Mouse (Mus musculus): ENCODE data around the gene Coro6. TPM values are rescaled to one million over a fixed set of nuclear protein-coding genes. Genes with fewer than 3 reads are reported as not detected.

Coro6 gene
- polyA plus RNA-seq, 1 experiment: 2.7 TPM

DNA sequence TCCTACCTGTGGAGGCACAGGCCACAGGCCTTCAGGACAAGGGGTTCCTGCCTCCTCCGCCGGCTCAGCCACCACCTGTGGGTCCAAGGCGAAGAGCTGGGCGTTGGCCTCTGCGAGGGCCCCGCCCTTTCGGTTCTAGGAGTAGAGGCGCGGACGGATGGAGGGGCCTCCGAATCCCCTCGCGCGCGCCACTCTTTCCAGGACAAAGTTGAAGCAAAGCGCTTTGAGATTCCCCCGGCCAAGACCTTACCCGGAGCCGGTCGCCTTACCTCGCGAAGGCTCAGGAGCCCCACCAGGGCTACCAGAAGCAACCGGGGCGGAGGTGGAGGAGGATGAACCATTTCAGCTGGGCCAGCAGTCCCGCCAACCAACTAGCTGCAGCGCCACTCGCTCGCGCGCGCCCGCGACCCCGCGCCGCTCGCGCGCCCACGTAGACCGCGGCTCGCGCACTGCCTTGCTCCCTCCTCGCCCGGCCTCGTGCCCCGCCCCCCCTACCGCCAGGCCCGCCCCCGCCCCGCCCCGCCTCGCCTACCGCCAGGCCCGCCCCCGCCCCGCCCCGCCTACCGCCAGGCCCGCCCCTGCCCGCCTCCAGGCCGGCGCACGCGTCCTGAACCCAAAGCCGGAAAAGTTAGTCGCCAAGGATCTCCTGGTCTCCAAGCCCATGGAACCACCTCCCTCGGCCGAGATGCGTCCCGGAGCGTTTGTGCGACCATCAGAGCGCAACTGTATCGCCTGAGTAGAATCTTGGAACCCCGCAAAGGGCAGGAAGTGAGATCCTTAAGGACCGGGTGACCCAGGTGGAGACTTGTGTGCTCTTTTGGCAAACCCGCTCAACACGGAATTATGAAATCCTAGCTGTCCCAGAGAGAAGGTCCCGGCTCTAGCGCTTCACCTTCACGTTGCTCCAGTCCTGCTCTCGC lies 50.9 kb downstream of the Coro6 start:
- Histone ChIP-seq H3K27me3 (ENCODE audit: control insufficient read depth, insufficient read depth, low read length) (no peaks in the 10 kb centered on the region), H3K4me3 (ENCODE audit: control insufficient read depth, low read depth, low read length) (peak overlapping the region; percentile 80), H3K36me3 (ENCODE audit: control insufficient read depth, insufficient read depth, low read length) (no peaks in the 10 kb centered on the region), H3K27ac (ENCODE audit: control insufficient read depth, insufficient read depth, low read depth, low read length) (peak overlapping the region; percentile 80), H3K4me1 (ENCODE audit: control insufficient read depth, insufficient read depth, low read length) (peaks cover 37% of the 10 kb centered on the region)
- TF ChIP-seq POLR2A (IDR thresholded peaks at IDR 0.05; ENCODE audit: control insufficient read depth, low read depth, low read length) (peak; percentile 42), CTCF (IDR thresholded peaks at IDR 0.05; ENCODE audit: control insufficient read depth, insufficient read depth, insufficient replicate concordance, low read depth, low read length) (no peak)

DNA sequence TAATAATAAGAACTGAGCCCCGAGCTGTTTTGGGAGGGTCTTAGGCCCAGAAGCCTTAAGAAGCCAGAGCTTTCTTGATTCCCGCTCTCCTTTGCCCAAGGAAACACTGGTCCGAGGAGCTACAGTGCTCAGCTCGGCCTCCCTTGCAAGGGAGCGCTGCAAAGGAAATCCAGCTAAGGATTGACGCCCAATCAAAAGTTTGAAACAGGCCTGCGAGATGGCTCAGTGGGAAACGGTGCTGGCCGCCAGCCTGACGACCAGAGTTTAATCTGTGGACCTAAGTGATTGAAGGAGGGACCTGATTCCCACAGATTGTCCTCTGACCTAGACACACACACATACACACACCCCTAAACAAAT lies 51.6 kb downstream of the Coro6 start:
- no peak overlapping the region for H3K27ac ChIP-seq (ENCODE audit: control insufficient read depth, insufficient read depth, low read depth, low read length)
- H3K36me3 ChIP-seq (ENCODE audit: control insufficient read depth, insufficient read depth, low read length): no peaks in the 10 kb centered on the region
- no peaks in the 10 kb centered on the region for H3K27me3 ChIP-seq (ENCODE audit: control insufficient read depth, insufficient read depth, low read length)
- peak overlapping the region; percentile 80 for H3K4me3 ChIP-seq (ENCODE audit: control insufficient read depth, low read depth, low read length)
- H3K4me1 ChIP-seq (ENCODE audit: control insufficient read depth, insufficient read depth, low read length): peaks cover 36% of the 10 kb centered on the region
- no peak for TF ChIP-seq CTCF (IDR thresholded peaks at IDR 0.05; ENCODE audit: control insufficient read depth, insufficient read depth, insufficient replicate concordance, low read depth, low read length)
- no peak for TF ChIP-seq POLR2A (IDR thresholded peaks at IDR 0.05; ENCODE audit: control insufficient read depth, low read depth, low read length)

- Histone ChIP-seq H3K4me1 (ENCODE audit: control insufficient read depth, insufficient read depth, low read length) (peaks cover 33% of the 10 kb centered on the region), H3K27me3 (ENCODE audit: control insufficient read depth, insufficient read depth, low read length) (no peaks in the 10 kb centered on the region), H3K27ac (ENCODE audit: control insufficient read depth, insufficient read depth, low read depth, low read length) (no peak overlapping the region), H3K4me3 (ENCODE audit: control insufficient read depth, low read depth, low read length) (peak overlapping the region; percentile 43), H3K36me3 (ENCODE audit: control insufficient read depth, insufficient read depth, low read length) (no peaks in the 10 kb centered on the region)
- TF ChIP-seq CTCF (IDR thresholded peaks at IDR 0.05; ENCODE audit: control insufficient read depth, insufficient read depth, insufficient replicate concordance, low read depth, low read length): no peak
- TF ChIP-seq POLR2A (IDR thresholded peaks at IDR 0.05; ENCODE audit: control insufficient read depth, low read depth, low read length): no peak
Measured at GRCm38 (mm10) chr11:77514281-77514831, 52.1 kb downstream of the Coro6 start.

GRCm38 (mm10) chr11:77514832-77515636 lies 52.8 kb downstream of the Coro6 start, which contains the start of gene Abhd15:
TSS of gene Abhd15 (plus strand) at chr11:77515121.
- H3K4me1 ChIP-seq (ENCODE audit: control insufficient read depth, insufficient read depth, low read length): peaks cover 33% of the 10 kb centered on the region
- H3K27me3 ChIP-seq (ENCODE audit: control insufficient read depth, insufficient read depth, low read length): no peaks in the 10 kb centered on the region
- H3K4me3 ChIP-seq (ENCODE audit: control insufficient read depth, low read depth, low read length): peak within 1 kb of the TSS; percentile 77
- TF ChIP-seq POLR2A (IDR thresholded peaks at IDR 0.05; ENCODE audit: control insufficient read depth, low read depth, low read length): 0 out of 2 replicates have a peak, but pooled peaks have one; percentile 40
- TF ChIP-seq CTCF (IDR thresholded peaks at IDR 0.05; ENCODE audit: control insufficient read depth, insufficient read depth, insufficient replicate concordance, low read depth, low read length): no peak
- no peaks in the 10 kb centered on the region for H3K36me3 ChIP-seq (ENCODE audit: control insufficient read depth, insufficient read depth, low read length)
- H3K27ac ChIP-seq (ENCODE audit: control insufficient read depth, insufficient read depth, low read depth, low read length): no peak within 1 kb of the TSS

- H3K36me3 ChIP-seq (ENCODE audit: control insufficient read depth, insufficient read depth, low read length): no peaks in the 10 kb centered on the region
- TF ChIP-seq CTCF (IDR thresholded peaks at IDR 0.05; ENCODE audit: control insufficient read depth, insufficient read depth, insufficient replicate concordance, low read depth, low read length) (no peak), POLR2A (IDR thresholded peaks at IDR 0.05; ENCODE audit: control insufficient read depth, low read depth, low read length) (no peak)
- H3K4me1 ChIP-seq (ENCODE audit: control insufficient read depth, insufficient read depth, low read length): peaks cover 35% of the 10 kb centered on the region
- H3K4me3 ChIP-seq (ENCODE audit: control insufficient read depth, low read depth, low read length): peak within 1 kb of the TSS; percentile 77
- no peaks in the 10 kb centered on the region for H3K27me3 ChIP-seq (ENCODE audit: control insufficient read depth, insufficient read depth, low read length)
- H3K27ac ChIP-seq (ENCODE audit: control insufficient read depth, insufficient read depth, low read depth, low read length): no peak within 1 kb of the TSS
Measured at GRCm38 (mm10) chr11:77515637-77516552, 53.7 kb downstream of the Coro6 start, which contains the start of gene Trp53i13. TSS of gene Trp53i13 (minus strand) at chr11:77515980.

Data from testis, adult 2 months (tissue).